In genomic region chrX:121429078-121429477, GRCm38 (mm10) we compare ENCODE assay signal across 17 mouse cellular contexts.
"Had no signal": no experiment of that assay in that cellular context is flagged by ENCODE, and none has a peak within 500 bp of the region (broad histone marks: within the 10 kb centered on the region; RNA-seq: fewer than 3 reads in every experiment).

No protein-coding gene starts in this region.

- DNase-seq: left cerebral cortex, postnatal 4 days; liver; liver, embryonic 13.5 days; liver, postnatal 0 days; lung, adult 18-20 months; lung, adult 2 months; lung, embryonic 14.5 days; lung, postnatal 10 days; lung, postnatal 14 days; lung, postnatal 36 days; lung, postnatal 4 days; midbrain, embryonic 14.5 days had no signal

- ATAC-seq: liver, embryonic 12.5 days; liver, postnatal 0 days; lung, postnatal 0 days; midbrain, embryonic 13.5 days; midbrain, embryonic 15.5 days; midbrain, embryonic 16.5 days had no signal
